Mouse (Mus musculus) forebrain, embryonic 10.5 days (tissue): Measurements from ENCODE around the gene Cyp1a2. TPM values are rescaled to one million over a fixed set of nuclear protein-coding genes. Genes with fewer than 3 reads are reported as not detected.

Source experiments
- DNase-seq: peaks from one replicate; pipeline ENCODE4 v3.0.0-alpha.2; 2017; ENCODE audit warnings: low spot score; ENCODE audit errors: extremely low spot score
- H3K27ac ChIP-seq: fragments of 300-500 bp; sonication (generic); 2 replicates; pipeline ENCODE4 v1.5.1; 2016; ENCODE audit warnings: mild to moderate bottlenecking
- H3K27me3 ChIP-seq: fragments of 300-500 bp; sonication (generic); 2 replicates; pipeline ENCODE4 v1.6.1; 2016; ENCODE audit warnings: mild to moderate bottlenecking; ENCODE audit not compliant: poor library complexity, severe bottlenecking
- H3K36me3 ChIP-seq: fragments of 300-500 bp; sonication (generic); replicated peaks from 2 replicates; pipeline ENCODE4 v1.6.1; 2016; ENCODE audit warnings: mild to moderate bottlenecking, moderate library complexity
- H3K4me1 ChIP-seq: fragments of 300-500 bp; sonication (generic); 2 replicates; pipeline ENCODE4 v1.6.1; 2016
- H3K4me3 ChIP-seq: fragments of 300-500 bp; sonication (generic); 2 replicates; pipeline ENCODE4 v1.5.1; 2016; ENCODE audit warnings: mild to moderate bottlenecking, moderate library complexity
- H3K9me3 ChIP-seq: fragments of 300-500 bp; sonication (generic); 2 replicates; pipeline ENCODE4 v1.6.1; 2016; ENCODE audit warnings: mild to moderate bottlenecking, moderate library complexity
- WGBS: fragments of 180-500 bp; shearing (Covaris S2); methylation state at CpG from one replicate; pipeline ENCODE4 v1.1.7; 2016; 5-methylcytosine and 5-hydroxymethylcytosine counted together
- polyA plus RNA-seq: library from polyadenylated mRNA; unstranded; fragments of >200 nt; fragmentation: Nextera tagmentation; extraction: Ambion mirVana; gene quantifications from 2 replicates; pipeline ENCODE4 v1.2.1, GENCODE M21; 2016

Gene Cyp1a2
- polyA plus RNA-seq, 1 experiment from 2014 or later: not detected

DNA sequence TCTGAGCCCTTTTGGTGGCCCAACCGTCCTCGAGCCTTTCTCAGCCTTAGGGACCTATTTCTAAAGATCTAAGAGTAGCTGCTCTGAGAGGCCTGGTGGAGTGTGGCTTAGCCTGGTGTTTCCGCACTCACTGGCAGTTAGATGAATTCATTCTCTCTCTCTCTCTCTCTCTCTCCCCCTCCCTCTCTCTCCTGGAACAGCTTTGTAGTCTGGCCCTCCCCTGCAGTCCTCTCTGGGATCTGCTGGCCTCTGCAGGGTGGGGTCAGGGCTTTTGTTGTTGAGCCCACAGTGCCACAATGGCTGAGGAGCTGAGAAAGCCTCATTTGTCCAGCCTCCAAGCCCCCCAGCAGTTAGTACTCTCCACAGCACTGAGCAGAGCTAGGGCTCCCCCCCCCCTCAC is 30.6 kb downstream of the Cyp1a2 start:
- peaks cover 55% of the 10 kb centered on the region for H3K4me1 ChIP-seq
- H3K27me3 ChIP-seq: peaks cover 54% of the 10 kb centered on the region
- 6% methylated on average over 3 of the region's 3 CpGs for WGBS
- H3K36me3 ChIP-seq: no peaks in the 10 kb centered on the region
- no peaks in the 10 kb centered on the region for H3K9me3 ChIP-seq
- H3K4me3 ChIP-seq: peak overlapping the region; percentile 10; the same call in 1 of the 2 replicates
- DNase-seq: no peak
- H3K27ac ChIP-seq: peak overlapping the region; percentile 69

DNA sequence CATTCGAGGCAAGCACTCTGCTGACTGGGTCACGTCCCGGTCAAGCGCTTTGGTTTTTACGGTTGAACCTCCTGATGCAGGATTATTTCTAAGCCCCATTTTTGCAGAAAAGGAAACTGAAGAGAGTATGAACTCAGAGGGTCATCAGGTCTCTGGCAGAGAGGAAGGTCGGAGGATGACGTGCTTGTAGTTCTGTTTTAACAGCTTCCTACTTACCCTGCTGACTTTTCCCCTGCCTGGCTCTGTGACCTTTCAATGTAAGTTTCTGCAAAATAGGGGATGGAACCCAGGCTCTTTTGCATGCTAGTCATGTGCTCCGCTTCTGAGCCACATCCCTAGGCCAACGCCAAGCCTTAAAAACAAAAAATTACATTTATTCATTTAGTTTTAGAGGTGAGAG is 31.2 kb downstream of the Cyp1a2 start:
- Histone ChIP-seq H3K27me3 (peaks cover 55% of the 10 kb centered on the region), H3K4me1 (peaks cover 55% of the 10 kb centered on the region), H3K27ac (peak overlapping the region; percentile 69), H3K4me3 (no peak overlapping the region), H3K36me3 (no peaks in the 10 kb centered on the region), H3K9me3 (no peaks in the 10 kb centered on the region)
- 62% methylated on average over 9 of the region's 9 CpGs for WGBS
- no peak for DNase-seq

DNA sequence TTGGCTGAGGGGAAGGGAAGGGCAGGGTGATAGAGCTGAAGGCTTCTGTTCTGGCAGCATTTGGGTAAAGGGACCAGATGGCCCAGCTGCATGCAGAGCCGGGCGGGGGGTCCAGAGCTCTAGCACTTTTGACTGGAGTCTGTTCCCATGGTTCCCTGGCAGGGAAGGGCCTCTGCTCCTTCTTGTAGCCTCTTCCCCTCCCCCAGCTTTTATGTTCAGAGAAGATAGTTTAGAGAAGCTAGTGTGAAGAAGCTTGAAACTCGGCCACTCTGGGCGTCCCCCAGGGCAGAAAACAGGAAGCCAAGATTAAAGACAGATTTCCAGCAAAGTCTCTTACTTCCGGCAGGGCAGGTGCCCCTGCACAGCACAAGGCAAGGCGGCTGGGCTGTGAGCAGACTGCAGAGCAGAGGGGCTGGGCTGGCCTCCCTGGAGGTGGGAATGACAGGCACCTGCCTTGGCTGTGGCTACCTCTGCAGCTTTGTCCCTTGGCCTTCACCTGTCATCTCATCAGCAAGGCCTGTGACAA is 32.7 kb downstream of the Cyp1a2 start:
- Histone ChIP-seq H3K4me1 (peaks cover 55% of the 10 kb centered on the region), H3K27ac (peak overlapping the region; percentile 42; the same call in 1 of the 2 replicates), H3K4me3 (no peak overlapping the region), H3K9me3 (no peaks in the 10 kb centered on the region), H3K27me3 (peaks cover 49% of the 10 kb centered on the region), H3K36me3 (no peaks in the 10 kb centered on the region)
- WGBS: 38% methylated on average over 6 of the region's 6 CpGs
- no peak for DNase-seq

DNA sequence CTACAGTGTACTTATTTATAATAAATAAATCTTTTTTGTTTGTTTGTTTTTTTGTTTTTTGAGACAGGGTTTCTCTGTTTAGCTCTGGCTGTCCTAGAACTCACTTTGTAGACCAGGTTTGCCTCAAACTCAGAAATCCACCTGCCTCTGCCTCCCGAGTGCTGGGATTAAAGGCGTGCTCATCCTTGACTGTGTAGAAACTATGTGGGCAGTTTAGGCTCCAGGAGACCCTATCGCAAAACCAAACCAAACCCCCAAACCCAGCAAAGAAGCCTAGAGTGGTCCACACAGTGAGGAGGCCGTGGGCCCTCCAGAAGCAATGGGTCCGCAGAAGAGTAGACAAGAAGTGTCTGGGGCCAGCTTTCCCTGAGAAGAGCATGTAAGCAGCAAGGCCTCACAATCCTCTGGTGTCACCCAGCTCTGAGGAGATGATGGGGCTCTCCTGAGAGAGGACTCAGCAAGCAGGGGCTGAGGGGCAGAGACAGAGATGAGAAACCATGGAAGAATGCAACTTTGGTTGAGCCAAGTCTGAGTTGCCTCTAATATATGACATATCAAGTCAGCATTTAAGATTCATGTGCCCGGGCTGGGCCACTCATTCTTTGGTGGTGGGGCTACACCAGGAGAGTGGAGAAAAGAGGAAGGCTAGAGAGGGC is 33.2 kb downstream of the Cyp1a2 start:
- peaks cover 49% of the 10 kb centered on the region for H3K27me3 ChIP-seq
- H3K4me1 ChIP-seq: peaks cover 55% of the 10 kb centered on the region
- H3K27ac ChIP-seq: peak overlapping the region; percentile 42; the same call in 1 of the 2 replicates
- no peaks in the 10 kb centered on the region for H3K36me3 ChIP-seq
- no peak overlapping the region for H3K4me3 ChIP-seq
- 92% methylated on average over 6 of the region's 6 CpGs for WGBS
- DNase-seq: no peak
- H3K9me3 ChIP-seq: no peaks in the 10 kb centered on the region

DNA sequence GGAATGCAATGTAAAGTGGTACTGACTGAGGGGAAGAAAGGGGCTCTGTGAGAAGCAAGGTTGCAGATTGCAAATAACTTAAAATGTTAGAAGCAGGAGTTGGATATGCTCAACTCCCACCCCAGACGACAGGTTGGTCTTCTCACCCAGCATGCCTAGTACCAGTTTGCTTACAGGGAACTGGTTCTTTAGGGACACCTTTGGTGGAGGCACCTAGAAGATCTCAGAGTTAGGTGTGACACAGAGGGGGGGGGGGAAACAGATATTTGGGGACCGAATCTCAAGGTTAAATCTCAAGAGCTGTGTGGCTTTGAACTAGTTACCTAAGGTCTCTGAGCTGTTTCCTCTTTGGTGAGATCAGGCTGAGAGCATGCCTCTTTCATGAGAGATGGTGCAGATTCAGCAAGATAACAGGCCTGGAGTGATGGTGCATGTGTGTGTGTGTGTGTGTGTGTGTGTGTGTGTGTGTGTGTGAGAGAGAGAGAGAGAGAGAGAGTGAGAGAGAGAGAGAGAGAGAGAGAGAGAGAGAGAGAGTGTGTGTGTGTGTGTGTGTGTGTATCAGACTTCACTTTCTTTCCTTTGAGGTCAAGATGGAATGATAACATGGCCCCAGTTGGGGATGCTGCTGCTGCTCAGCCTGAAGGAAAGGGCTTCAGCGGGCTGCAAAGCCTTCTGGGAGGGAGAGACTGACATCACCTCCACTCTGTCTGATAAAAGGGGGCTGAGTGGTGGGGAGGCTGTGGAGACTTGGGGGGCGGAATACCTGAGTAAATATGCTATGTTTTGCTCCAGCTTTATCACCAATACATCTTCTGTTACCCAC is 36.0 kb downstream of the Cyp1a2 start:
- no peaks in the 10 kb centered on the region for H3K9me3 ChIP-seq
- no peak overlapping the region for H3K4me3 ChIP-seq
- H3K27me3 ChIP-seq: peaks cover 23% of the 10 kb centered on the region
- DNase-seq: no peak
- peaks cover 59% of the 10 kb centered on the region for H3K4me1 ChIP-seq
- WGBS: 77% methylated on average over 4 of the region's 4 CpGs
- H3K27ac ChIP-seq: no peak overlapping the region
- H3K36me3 ChIP-seq: peaks cover 5% of the 10 kb centered on the region

DNA sequence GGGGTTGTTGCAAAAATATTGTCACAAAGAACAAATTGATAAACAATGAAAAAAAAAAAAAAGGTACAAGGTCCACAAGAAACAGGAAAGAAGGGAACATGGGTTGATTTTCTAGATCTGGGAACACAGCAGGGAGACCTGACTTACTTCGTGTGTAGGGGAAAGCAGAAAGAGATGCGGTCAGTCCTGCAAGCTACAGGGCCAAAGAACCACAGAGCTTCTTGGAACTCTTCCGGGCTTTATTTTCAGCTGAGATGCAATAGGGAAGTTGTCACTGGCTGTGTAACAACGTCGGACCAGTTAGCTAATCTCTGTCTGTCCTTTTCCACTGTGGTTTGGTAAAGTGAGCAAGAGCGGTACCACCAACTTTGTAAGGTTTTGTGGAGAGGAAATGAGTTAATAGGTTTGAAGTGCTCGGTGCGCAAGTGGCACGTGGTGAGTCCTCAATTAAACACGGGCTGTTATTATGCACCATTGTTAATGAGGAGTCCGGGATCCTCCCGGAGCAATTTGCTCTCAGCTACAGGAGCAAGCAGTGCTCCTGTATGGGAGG is 36.9 kb downstream of the Cyp1a2 start:
- H3K4me1 ChIP-seq: peaks cover 59% of the 10 kb centered on the region

DNA sequence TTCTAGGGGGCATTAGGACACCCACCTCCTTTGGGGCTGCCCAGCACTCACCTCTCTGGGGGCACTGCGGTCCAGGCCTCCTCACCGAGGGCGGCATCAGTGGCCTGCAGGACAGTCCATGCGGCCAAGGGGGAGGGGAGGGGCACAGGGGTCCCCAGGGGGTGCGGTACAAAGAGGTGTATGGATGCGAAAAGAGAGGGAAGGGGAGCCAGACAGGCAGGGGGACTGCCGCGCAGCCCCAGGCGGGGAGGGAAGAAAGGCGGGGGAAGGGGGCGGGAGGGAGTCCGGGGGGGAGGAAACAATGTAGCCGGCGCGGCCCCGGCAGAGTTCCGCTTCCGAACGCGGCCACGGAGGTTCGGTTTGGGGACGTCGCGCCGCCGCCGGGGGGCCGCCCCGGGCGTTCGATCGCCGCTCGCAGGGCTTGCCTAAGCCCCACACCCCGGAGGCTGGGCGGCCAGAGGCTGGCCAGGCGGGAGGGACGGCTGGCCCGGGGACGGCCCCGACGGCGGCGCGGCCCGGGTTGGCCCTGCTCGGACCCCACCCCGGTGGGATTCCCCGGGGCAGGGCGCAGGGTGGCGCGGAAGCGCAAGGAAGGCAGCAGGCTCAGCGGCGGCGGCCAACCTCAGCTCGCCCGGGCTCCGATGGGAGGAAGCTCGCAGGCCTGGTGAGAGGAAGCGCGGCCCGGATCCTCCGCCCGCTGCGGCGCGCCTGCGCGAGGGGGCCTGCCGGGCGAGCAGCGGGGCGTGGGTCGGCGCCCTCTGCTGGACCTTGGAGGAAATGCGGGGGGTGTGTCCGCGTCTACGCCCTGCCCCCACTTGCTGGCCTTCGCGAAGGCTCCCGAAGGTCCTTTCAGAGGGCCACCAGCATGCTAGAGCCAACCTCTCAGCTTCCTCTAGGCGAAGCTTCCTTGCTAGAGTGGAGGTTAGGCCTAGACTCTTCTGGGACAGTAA is 38.3 kb downstream of the Cyp1a2 start:
- under 1% methylated on average over 73 of the region's 85 CpGs for WGBS
- H3K9me3 ChIP-seq: no peaks in the 10 kb centered on the region
- H3K4me3 ChIP-seq: peak overlapping the region; percentile 98
- H3K36me3 ChIP-seq: peaks cover 22% of the 10 kb centered on the region
- peaks cover 59% of the 10 kb centered on the region for H3K4me1 ChIP-seq
- H3K27me3 ChIP-seq: peaks cover 6% of the 10 kb centered on the region; the same call in 1 of the 2 replicates
- peak overlapping the region; percentile 99 for H3K27ac ChIP-seq
- peak; percentile 92 for DNase-seq

More for the DNA sequence above, 36.9 kb downstream of the Cyp1a2 start:
- no peak for DNase-seq
- H3K27ac ChIP-seq: no peak overlapping the region
- H3K36me3 ChIP-seq: peaks cover 14% of the 10 kb centered on the region
- H3K27me3 ChIP-seq: peaks cover 16% of the 10 kb centered on the region; the same call in 1 of the 2 replicates
- no peak overlapping the region for H3K4me3 ChIP-seq
- WGBS: 78% methylated on average over 12 of the region's 12 CpGs
- no peaks in the 10 kb centered on the region for H3K9me3 ChIP-seq

DNA sequence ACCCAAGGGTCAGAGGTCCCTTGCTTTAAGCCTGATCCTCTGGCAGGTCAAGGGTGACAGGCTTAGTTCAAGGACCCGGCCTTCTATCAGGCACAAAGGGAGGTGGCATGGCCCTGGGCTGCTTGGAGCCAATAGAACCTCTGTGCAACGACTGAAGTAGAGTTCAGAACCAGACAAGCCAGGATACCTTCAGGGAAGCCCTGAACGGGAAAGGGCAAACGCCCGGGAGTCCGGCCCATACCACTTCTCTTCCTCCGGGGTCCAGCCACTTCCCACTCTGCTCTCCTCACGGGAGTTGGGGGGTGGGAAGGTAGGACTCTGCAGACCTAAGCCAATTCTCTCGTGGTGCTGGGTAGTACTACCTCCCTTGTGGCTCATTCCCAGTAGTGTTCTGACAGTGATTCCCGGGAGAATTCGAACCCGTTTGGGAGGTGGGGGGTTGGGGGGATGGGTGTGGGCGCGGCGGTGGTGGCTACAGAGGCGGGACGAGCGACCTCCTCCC is 39.0 kb downstream of the Cyp1a2 start:
- Histone ChIP-seq H3K9me3 (no peaks in the 10 kb centered on the region), H3K36me3 (peaks cover 22% of the 10 kb centered on the region), H3K27me3 (peaks cover 6% of the 10 kb centered on the region; the same call in 1 of the 2 replicates), H3K27ac (peak overlapping the region; percentile 99), H3K4me1 (peaks cover 65% of the 10 kb centered on the region), H3K4me3 (peak overlapping the region; percentile 98)
- DNase-seq: no peak
- WGBS: 0% methylated on average over 18 of the region's 18 CpGs

DNA sequence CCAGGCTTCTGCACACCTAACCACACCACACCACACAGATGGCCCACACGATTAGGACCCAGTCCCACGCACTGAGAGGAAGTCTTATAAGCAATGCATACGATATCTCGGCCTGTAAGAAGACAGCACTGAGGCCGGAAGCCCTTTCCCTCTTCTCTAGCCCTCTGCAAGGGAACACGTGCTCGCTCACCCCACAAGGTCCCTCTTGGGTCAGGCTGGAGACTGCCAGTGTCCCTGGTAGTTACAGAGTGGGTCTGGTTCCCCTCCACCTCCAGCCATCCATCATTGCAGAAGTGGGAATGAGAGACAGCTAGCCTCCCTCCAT is 39.7 kb downstream of the Cyp1a2 start:
- no peak for DNase-seq
- Histone ChIP-seq H3K36me3 (peaks cover 22% of the 10 kb centered on the region), H3K9me3 (no peaks in the 10 kb centered on the region), H3K27me3 (peaks cover 6% of the 10 kb centered on the region; the same call in 1 of the 2 replicates), H3K4me3 (peak overlapping the region; percentile 98), H3K4me1 (peaks cover 72% of the 10 kb centered on the region), H3K27ac (peak overlapping the region; percentile 99)
- 81% methylated on average over 7 of the region's 7 CpGs for WGBS

DNA sequence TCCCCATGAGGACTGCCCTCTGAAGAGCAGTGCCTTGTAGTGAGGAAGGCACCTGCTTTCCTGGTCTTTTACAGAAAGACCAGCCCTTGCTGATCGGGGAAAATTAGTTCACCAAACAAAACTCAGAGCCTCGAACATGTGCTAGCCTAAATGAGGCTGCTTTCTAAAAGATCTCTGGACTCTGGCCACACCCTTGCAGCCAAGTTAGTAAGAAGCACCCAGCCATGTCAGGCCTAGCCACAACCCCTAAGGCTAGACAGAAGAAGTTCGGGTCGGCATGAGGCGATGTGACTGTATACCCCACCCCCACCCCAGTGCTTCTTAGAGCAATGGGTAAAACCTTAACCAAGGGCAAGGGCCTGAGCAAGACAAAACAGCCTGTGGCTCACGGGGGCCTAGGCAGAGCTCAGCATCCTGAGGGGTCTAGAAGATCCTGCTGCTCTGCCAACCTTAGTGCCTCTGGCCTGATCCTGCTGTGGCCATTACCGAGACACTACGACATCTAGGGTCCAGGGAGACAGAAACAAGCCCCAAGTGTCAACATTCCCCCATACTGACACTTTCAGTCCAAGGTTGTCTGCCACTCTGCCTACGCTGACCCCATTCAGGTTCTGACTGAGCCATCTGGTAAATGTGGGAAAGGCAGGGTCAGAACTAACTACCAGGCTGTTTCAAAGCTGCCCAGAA is 40.2 kb downstream of the Cyp1a2 start:
- H3K27me3 ChIP-seq: peaks cover 6% of the 10 kb centered on the region; the same call in 1 of the 2 replicates
- H3K4me3 ChIP-seq: peak overlapping the region; percentile 98
- H3K27ac ChIP-seq: peak overlapping the region; percentile 99; the same call in 1 of the 2 replicates
- H3K9me3 ChIP-seq: no peaks in the 10 kb centered on the region
- H3K4me1 ChIP-seq: peaks cover 77% of the 10 kb centered on the region
- peaks cover 22% of the 10 kb centered on the region for H3K36me3 ChIP-seq
- no peak for DNase-seq
- WGBS: 79% methylated on average over 9 of the region's 9 CpGs

DNA sequence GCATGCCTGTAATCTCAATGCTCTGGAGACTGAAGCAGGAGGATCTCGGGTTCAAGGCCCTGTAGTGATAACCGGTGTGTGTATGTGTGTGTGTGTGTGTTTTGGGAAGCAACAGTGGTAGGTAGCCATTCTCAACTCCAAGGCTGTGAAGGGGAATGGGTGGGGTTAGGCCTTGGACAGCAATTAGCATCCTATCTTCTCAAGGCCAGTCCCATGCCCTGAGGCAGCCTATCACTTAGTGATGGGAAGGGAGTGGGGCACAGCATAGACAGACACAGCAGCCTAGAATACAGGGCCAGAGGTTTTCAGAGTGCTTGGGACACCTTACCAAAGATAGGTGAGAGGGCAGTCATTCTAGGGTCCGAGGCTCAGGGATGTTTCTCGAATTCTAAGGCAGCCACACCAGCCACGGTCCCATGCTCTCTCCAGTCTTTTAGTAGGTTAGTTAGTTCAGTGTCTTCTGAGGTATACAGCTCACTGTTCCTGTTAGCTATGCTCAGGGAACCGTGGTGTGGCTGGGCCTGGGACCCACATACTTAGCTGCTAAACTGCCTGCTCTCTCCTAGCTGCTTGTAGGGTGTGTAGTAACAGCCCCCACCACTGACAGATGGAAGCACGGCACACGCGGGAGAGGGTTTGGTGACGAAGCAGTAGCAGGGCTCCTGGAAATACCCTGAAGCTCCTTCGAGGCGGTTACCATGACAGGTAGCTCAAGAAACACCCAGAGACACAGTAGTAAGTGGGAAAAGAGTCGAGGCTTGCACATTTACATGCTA is 41.5 kb downstream of the Cyp1a2 start:
- WGBS: 93% methylated on average over 13 of the region's 13 CpGs

More for the DNA sequence above, 41.5 kb downstream of the Cyp1a2 start:
- Histone ChIP-seq H3K27ac (no peak overlapping the region), H3K4me3 (no peak overlapping the region; the same call in 1 of the 2 replicates), H3K27me3 (0 out of 2 replicates have a peak, but pooled peaks cover 2% of the 10 kb centered on the region), H3K9me3 (no peaks in the 10 kb centered on the region), H3K4me1 (peaks cover 88% of the 10 kb centered on the region), H3K36me3 (peaks cover 28% of the 10 kb centered on the region)
- no peak for DNase-seq
